Mouse (Mus musculus) heart, embryonic 12.5 days (tissue): Measurements from ENCODE around the gene Mmp28. TPM values are rescaled to one million over a fixed set of nuclear protein-coding genes. Genes with fewer than 3 reads are reported as not detected.

Source experiments
- ATAC-seq: fragments of 200-750 bp; cut with Nextera tagmentation; 2 replicates; pipeline ENCODE4 v1.8.0; 2017; ENCODE audit warnings: moderate TSS enrichment, moderate library complexity; ENCODE audit not compliant: insufficient number of reproducible peaks, low FRiP score
- H3K27ac ChIP-seq: fragments of 300-500 bp; sonication (generic); 2 replicates; pipeline ENCODE4 v1.5.1; 2016; ENCODE audit warnings: mild to moderate bottlenecking, moderate library complexity; ENCODE audit not compliant: poor library complexity, severe bottlenecking
- H3K27me3 ChIP-seq: fragments of 300-500 bp; sonication (generic); replicated peaks from 2 replicates; pipeline ENCODE4 v1.6.1; 2016; ENCODE audit warnings: mild to moderate bottlenecking, moderate library complexity
- H3K36me3 ChIP-seq: fragments of 300-500 bp; sonication (generic); 2 replicates; pipeline ENCODE4 v1.6.1; 2016; ENCODE audit warnings: mild to moderate bottlenecking, moderate library complexity
- H3K4me1 ChIP-seq: fragments of 300-500 bp; sonication (generic); replicated peaks from 2 replicates; pipeline ENCODE4 v1.6.1; 2016; ENCODE audit warnings: mild to moderate bottlenecking
- H3K4me2 ChIP-seq: fragments of 300-500 bp; sonication (generic); 2 replicates; pipeline ENCODE4 v1.6.1; 2016; ENCODE audit warnings: mild to moderate bottlenecking, moderate library complexity
- H3K4me3 ChIP-seq: fragments of 300-500 bp; sonication (generic); 2 replicates; pipeline ENCODE4 v1.5.1; 2016; ENCODE audit warnings: mild to moderate bottlenecking
- H3K9ac ChIP-seq: fragments of 300-500 bp; sonication (generic); 2 replicates; pipeline ENCODE4 v1.6.1; 2016; ENCODE audit warnings: mild to moderate bottlenecking, moderate library complexity
- H3K9me3 ChIP-seq: fragments of 300-500 bp; sonication (generic); replicated peaks from 2 replicates; pipeline ENCODE4 v1.6.1; 2016; ENCODE audit warnings: mild to moderate bottlenecking, moderate library complexity
- WGBS: fragments of 180-500 bp; shearing (Covaris S2); methylation state at CpG from one replicate; pipeline ENCODE4 v1.1.7; 2016; 5-methylcytosine and 5-hydroxymethylcytosine counted together
- polyA plus RNA-seq: library from polyadenylated mRNA; unstranded; fragments of >200 nt; fragmentation: Nextera tagmentation; extraction: Ambion mirVana; gene quantifications from 2 replicates; pipeline ENCODE4 v1.2.1, GENCODE M21; 2016

The Mmp28 gene
- polyA plus RNA-seq, 1 experiment from 2014 or later, result 3.4 TPM

DNA sequence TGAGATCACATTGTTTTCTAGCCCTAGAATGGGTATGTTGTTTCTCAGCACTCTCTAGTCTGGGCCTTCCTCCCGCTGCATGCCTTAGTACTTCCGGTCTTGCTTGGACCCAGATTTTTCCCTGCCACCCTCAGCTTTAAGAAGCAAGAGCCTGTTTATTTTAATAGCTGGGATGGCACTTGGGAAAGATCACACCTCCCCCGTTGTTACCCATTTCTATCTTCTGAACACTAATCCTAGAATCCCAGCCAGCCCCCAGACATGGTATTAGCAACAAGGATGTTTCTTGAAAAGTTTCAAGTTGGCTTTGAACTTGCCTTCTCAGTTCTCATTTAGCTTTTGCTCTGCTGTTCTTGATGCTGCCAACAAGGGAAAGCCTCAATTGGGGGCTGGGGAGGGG lies 56.5 kb downstream of the Mmp28 start:
- peaks cover 54% of the 10 kb centered on the region for H3K4me1 ChIP-seq
- no peak overlapping the region for H3K4me3 ChIP-seq
- H3K4me2 ChIP-seq, result no peak overlapping the region
- 0 out of 2 replicates have a peak, but pooled peaks cover 4% of the 10 kb centered on the region for H3K27me3 ChIP-seq
- 47% methylated on average over 3 of the region's 3 CpGs for WGBS
- no peaks in the 10 kb centered on the region for H3K9me3 ChIP-seq
- no peak overlapping the region for H3K27ac ChIP-seq
- ATAC-seq, result no peak
- H3K9ac ChIP-seq, result no peak overlapping the region
- H3K36me3 ChIP-seq, result peaks cover 24% of the 10 kb centered on the region

DNA sequence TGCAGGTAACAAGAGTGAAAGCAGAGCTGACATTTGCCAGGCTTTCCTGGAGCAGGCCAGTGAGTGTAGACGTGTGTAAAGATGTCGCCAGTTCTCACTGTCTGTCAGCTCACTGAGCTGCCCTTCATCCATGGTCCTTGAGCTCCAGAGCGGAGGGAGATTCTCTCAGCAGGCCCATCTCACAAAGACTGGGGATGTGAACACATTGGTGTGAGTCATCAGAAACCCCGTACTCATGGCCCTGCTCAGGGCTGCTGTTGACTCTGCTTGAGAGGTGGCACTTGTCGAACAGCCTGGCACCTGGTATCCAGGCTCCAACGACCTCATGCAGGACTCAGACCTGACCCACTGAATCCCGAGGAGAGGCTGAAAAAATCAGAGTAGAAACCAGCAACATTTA lies 59.1 kb downstream of the Mmp28 start:
- peaks cover 41% of the 10 kb centered on the region for H3K4me1 ChIP-seq
- no peak overlapping the region for H3K9ac ChIP-seq
- H3K27ac ChIP-seq, result no peak overlapping the region; the same call in 1 of the 2 replicates
- H3K4me2 ChIP-seq, result no peak overlapping the region
- H3K36me3 ChIP-seq, result peaks cover 37% of the 10 kb centered on the region
- H3K27me3 ChIP-seq, result no peaks in the 10 kb centered on the region
- WGBS, result 57% methylated on average over 7 of the region's 7 CpGs
- ATAC-seq, result no peak
- no peaks in the 10 kb centered on the region for H3K9me3 ChIP-seq
- no peak overlapping the region for H3K4me3 ChIP-seq

DNA sequence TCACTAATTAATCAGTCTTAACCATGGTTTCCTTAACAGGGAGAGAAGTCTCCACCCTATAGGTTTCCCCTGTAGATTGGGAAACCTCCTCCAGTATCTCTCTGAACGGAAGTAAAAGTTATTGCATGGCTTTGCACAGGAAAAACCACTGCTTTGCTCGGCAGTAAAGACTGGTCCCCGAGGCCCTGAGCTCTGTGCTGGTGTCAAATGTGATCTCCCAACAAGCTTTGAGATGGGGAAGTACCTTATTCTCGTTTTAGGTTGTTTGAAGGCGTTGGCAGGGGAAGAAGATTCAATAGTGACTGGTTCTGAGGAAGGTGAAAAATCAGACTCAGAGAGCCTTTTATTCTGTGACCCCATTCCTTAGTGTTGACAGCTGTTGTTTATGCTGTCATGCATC lies 64.1 kb downstream of the Mmp28 start:
- H3K36me3 ChIP-seq, result peaks cover 56% of the 10 kb centered on the region

DNA sequence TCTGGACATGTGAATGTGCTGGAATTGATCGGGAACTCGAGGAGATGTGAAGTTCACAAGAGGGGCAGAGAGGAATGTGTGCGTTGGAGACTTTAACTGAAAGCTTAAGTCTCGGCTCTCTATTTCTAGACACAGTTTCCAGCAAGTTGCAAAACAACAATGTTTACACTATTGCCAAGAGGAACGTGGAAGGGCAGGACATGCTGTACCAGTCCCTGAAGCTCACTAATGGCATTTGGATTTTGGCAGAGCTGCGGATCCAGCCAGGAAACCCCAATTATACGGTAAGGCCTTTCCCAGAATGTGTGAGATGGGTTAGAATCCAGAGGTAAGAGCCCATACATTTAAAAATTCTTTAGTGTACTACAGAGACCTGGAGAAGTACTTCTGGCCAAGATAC lies 65.2 kb downstream of the Mmp28 start:
- Histone ChIP-seq H3K4me2 (no peak overlapping the region), H3K27me3 (no peaks in the 10 kb centered on the region), H3K4me1 (peaks cover 26% of the 10 kb centered on the region), H3K9ac (no peak overlapping the region), H3K4me3 (no peak overlapping the region), H3K9me3 (no peaks in the 10 kb centered on the region), H3K27ac (no peak overlapping the region), H3K36me3 (peaks cover 47% of the 10 kb centered on the region)
- WGBS, result 85% methylated on average over 7 of the region's 7 CpGs
- no peak for ATAC-seq

More for the DNA sequence above, 64.1 kb downstream of the Mmp28 start:
- no peaks in the 10 kb centered on the region for H3K9me3 ChIP-seq
- no peak overlapping the region for H3K4me3 ChIP-seq
- WGBS, result 75% methylated on average over 5 of the region's 5 CpGs
- no peak overlapping the region for H3K4me2 ChIP-seq
- H3K27me3 ChIP-seq, result no peaks in the 10 kb centered on the region
- ATAC-seq, result no peak
- peaks cover 24% of the 10 kb centered on the region for H3K4me1 ChIP-seq
- no peak overlapping the region for H3K9ac ChIP-seq
- no peak overlapping the region for H3K27ac ChIP-seq

DNA sequence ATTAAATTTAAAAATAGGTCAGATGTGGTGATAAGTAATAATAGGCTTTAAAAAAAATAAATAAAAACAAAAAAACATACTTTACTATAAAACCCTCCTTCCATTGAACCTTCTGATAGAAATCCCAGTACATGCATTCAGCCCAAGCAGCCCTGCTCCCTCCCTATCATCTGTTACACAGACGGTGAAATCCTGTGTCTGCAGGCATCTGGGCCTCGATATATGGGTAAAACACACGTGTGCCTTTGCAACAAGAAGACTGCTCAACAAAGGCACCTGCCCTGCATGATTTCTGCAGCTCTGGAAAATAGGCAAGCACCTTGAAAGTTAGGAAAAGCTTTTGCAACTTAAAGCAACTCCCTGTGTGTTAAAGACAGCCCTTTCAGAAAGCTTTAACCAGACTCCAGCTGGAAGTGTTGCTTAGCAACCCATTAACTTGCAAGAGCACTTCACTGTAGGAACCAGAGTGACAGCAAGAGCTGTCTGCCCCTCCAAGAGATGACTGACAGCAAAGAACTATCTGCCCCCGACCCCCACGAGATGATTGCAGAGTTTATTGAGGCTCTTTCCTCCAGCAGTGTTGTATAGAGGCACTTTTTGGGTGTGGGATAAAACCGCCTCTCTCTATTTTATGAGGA lies 68.0 kb downstream of the Mmp28 start:
- peaks cover 48% of the 10 kb centered on the region for H3K36me3 ChIP-seq
- H3K4me2 ChIP-seq, result peak overlapping the region; percentile 21
- H3K9ac ChIP-seq, result peak overlapping the region; percentile 46; the same call in 1 of the 2 replicates
- no peaks in the 10 kb centered on the region for H3K9me3 ChIP-seq
- WGBS, result 35% methylated on average over 6 of the region's 6 CpGs
- no peaks in the 10 kb centered on the region for H3K27me3 ChIP-seq
- no peak for ATAC-seq
- H3K27ac ChIP-seq, result peak overlapping the region; percentile 71
- H3K4me3 ChIP-seq, result no peak overlapping the region
- peaks cover 36% of the 10 kb centered on the region for H3K4me1 ChIP-seq

DNA sequence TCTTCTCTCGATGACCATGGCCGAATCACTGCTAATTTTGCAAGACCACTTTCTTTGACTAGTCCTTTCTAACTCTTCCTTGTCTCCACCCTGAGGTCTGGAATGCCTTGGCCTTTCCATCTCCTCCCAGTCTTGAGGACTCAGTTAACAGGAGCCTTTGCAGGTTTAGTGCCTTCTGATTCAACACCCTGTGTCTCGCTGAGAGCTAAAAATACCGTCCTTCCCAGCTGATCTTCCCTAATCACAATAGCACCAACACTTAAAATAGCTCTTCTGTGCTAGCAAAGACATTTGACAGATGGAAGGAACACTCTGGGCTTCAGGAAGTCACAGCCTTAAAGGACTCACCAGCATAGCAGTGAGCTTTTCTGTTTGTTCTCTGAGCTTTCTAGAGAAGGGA lies 69.8 kb downstream of the Mmp28 start:
- Histone ChIP-seq H3K36me3 (peaks cover 51% of the 10 kb centered on the region), H3K4me2 (peak overlapping the region; percentile 41), H3K4me1 (peaks cover 36% of the 10 kb centered on the region), H3K27ac (peak overlapping the region; percentile 95), H3K4me3 (no peak overlapping the region), H3K27me3 (no peaks in the 10 kb centered on the region), H3K9me3 (no peaks in the 10 kb centered on the region), H3K9ac (no peak overlapping the region)
- ATAC-seq, result 0 out of 2 replicates have a peak, but pooled peaks have one; percentile 57
- 46% methylated on average over 4 of the region's 4 CpGs for WGBS

Other genes with a start within 250 kb of the Mmp28 start
- gene Slfn14, start 176.3 kb downstream of the Mmp28 start, polyA plus RNA-seq, result 3.0 and 3.4 TPM in 2 replicates
- gene Ap2b1, start 164.0 kb downstream of the Mmp28 start, polyA plus RNA-seq, result 53.8 and 58.7 TPM in 2 replicates
- 9.9 and 10.2 TPM in 2 replicates for gene Pex12, start 160.5 kb downstream of the Mmp28 start, polyA plus RNA-seq
- 13.4 and 13.6 TPM in 2 replicates for gene Rasl10b, start 53.9 kb downstream of the Mmp28 start, polyA plus RNA-seq
- 0.32 TPM in 1 of 2 replicates, not detected in the other for gene Gas2l2, start 33.6 kb downstream of the Mmp28 start, polyA plus RNA-seq
- gene 1700020L24Rik, start 25.4 kb downstream of the Mmp28 start, polyA plus RNA-seq, result 1.4 and 1.6 TPM in 2 replicates
- 12.1 and 12.9 TPM in 2 replicates for gene Taf15, start 10.0 kb upstream of the Mmp28 start, polyA plus RNA-seq
- not detected in 2 replicates for gene Heatr9, start 59.1 kb upstream of the Mmp28 start, polyA plus RNA-seq
- 0.53 TPM in 1 of 2 replicates, not detected in the other for gene Ccl5, start 67.4 kb upstream of the Mmp28 start, polyA plus RNA-seq
- 0.66 and 1.5 TPM in 2 replicates for gene Ccl9, start 115.6 kb upstream of the Mmp28 start, polyA plus RNA-seq
- 0.86 and 1.5 TPM in 2 replicates for gene Ccl6, start 130.0 kb upstream of the Mmp28 start, polyA plus RNA-seq
- gene Rpl9-ps1, start 182.6 kb upstream of the Mmp28 start, polyA plus RNA-seq, result not detected in 2 replicates
- gene Ccl3, start 186.3 kb upstream of the Mmp28 start, polyA plus RNA-seq, result 0.23 and 0.44 TPM in 2 replicates
- gene Ccl4, start 199.5 kb upstream of the Mmp28 start, polyA plus RNA-seq, result 0.37 and 0.51 TPM in 2 replicates
- 0.40 TPM in 1 of 2 replicates, not detected in the other for gene Wfdc17, start 240.9 kb upstream of the Mmp28 start, polyA plus RNA-seq
- gene Wfdc18, start 245.9 kb upstream of the Mmp28 start, polyA plus RNA-seq, result 1.9 and 2.0 TPM in 2 replicates